9 mouse cellular contexts compared by ENCODE assay signal in the genomic region with DNA sequence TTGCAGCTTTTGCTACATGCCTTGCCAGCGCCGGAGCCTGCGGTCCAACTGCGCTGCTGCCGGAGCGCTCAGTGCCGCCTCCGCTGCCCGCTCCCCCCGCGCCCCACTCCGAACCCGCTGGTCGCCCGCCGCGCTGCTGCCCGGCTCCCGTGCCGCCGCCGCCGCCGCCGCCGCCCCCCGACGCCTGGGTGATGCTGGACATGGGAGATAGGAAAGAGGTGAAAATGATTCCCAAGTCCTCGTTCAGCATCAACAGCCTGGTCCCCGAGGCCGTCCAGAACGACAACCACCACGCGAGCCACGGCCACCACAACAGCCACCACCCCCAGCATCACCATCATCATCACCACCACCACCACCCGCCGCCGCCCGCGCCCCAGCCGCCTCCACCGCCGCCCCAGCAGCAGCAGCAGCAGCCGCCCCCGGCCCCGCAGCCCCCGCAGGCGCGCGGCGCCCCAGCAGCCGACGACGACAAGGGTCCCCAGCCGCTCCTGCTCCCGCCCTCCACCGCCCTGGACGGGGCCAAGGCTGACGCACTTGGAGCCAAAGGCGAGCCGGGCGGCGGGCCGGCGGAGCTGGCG. TPM values are rescaled to one million over a fixed set of nuclear protein-coding genes. Genes with fewer than 3 reads are reported as not detected.
DNase-seq lines count a peak whose midpoint lies in the region; ATAC-seq lines count a peak whose summit lies in the region.
"Had no signal": no experiment of that assay in that cellular context is flagged by ENCODE, and none has a peak within 500 bp of the region (broad histone marks: within the 10 kb centered on the region; RNA-seq: fewer than 3 reads in every experiment).

No protein-coding gene starts in this region.

- peaks cover 14% of the 10 kb centered on the region for H3K4me1 ChIP-seq in heart, embryonic 10.5 days
- peaks cover 19% of the 10 kb centered on the region for H3K4me1 ChIP-seq in limb, embryonic 10.5 days
- peaks cover 14% of the 10 kb centered on the region for H3K4me1 ChIP-seq in stomach, embryonic 15.5 days

- no peak overlapping the region for H3K9ac ChIP-seq in stomach, embryonic 15.5 days

- ATAC-seq in stomach, embryonic 15.5 days (ENCODE audit: insufficient read depth, low FRiP score, low read depth): no peak

- H3K4me2 ChIP-seq in stomach, embryonic 15.5 days: peak overlapping the region; percentile 53

- H3K4me3 ChIP-seq in heart, embryonic 10.5 days: peak overlapping the region; percentile 60
- H3K4me3 ChIP-seq in limb, embryonic 10.5 days: peak overlapping the region; percentile 52
- H3K4me3 ChIP-seq in stomach, embryonic 15.5 days (replicated peaks): peak overlapping the region; percentile 19

- intact Hi-C loops in heart, postnatal 10 days (cut with DNase I): no loop called here

- no peaks in the 10 kb centered on the region for H3K36me3 ChIP-seq in heart, embryonic 10.5 days
- no peaks in the 10 kb centered on the region for H3K36me3 ChIP-seq in limb, embryonic 10.5 days
- no peaks in the 10 kb centered on the region for H3K36me3 ChIP-seq in stomach, embryonic 15.5 days

- H3K27ac ChIP-seq in heart, embryonic 10.5 days: no peak overlapping the region
- no peak overlapping the region for H3K27ac ChIP-seq in limb, embryonic 10.5 days
- no peak overlapping the region for H3K27ac ChIP-seq in stomach, embryonic 15.5 days

- DNase-seq in heart, embryonic 10.5 days (ENCODE audit: low spot score): no peak
- no peak for DNase-seq in heart, postnatal 10 days
- peak; percentile 37 for DNase-seq in retina, embryonic 14.5 days (ENCODE audit: low spot score)
- DNase-seq in retina, postnatal 1 day: no peak
- DNase-seq in limb, embryonic 10.5 days (ENCODE audit: low spot score): peak; percentile 51
- no peak for DNase-seq in urinary bladder, adult 2 months (ENCODE audit: low spot score)
- DNase-seq in cerebellum, adult 11 months: no peak
- DNase-seq: heart, postnatal 14 days had no signal

- H3K9me3 ChIP-seq in heart, embryonic 10.5 days: no peaks in the 10 kb centered on the region
- H3K9me3 ChIP-seq in limb, embryonic 10.5 days (replicated peaks): no peaks in the 10 kb centered on the region
- no peaks in the 10 kb centered on the region for H3K9me3 ChIP-seq in stomach, embryonic 15.5 days

- WGBS in heart, embryonic 10.5 days: under 1% methylated on average over 59 of the region's 66 CpGs
- 2% methylated on average over 60 of the region's 66 CpGs for WGBS in limb, embryonic 10.5 days
- WGBS in stomach, embryonic 15.5 days: 1% methylated on average over 39 of the region's 66 CpGs

- H3K27me3 ChIP-seq in heart, embryonic 10.5 days (ENCODE audit: insufficient read depth, poor library complexity, severe bottlenecking): peaks cover 94% of the 10 kb centered on the region
- peaks cover 96% of the 10 kb centered on the region for H3K27me3 ChIP-seq in limb, embryonic 10.5 days (ENCODE audit: low read depth, poor library complexity, severe bottlenecking)
- H3K27me3 ChIP-seq in stomach, embryonic 15.5 days (replicated peaks): peaks cover 71% of the 10 kb centered on the region

RNA-seq across cellular contexts. Expression of gene Gm43517, which starts 0.6 kb away (rescaled TPM):
- polyA plus RNA-seq in heart, embryonic 10.5 days (2016; fragmentation: Nextera tagmentation; extraction: Ambion mirVana): not detected in 2 replicates
- not detected for total RNA-seq in heart, postnatal 10 days (2021)
- polyA plus RNA-seq in limb, embryonic 10.5 days (2016; fragmentation: Nextera tagmentation; extraction: Ambion mirVana): not detected in 2 replicates
- polyA plus RNA-seq in stomach, embryonic 15.5 days (2015; fragmentation: Nextera tagmentation; extraction: Ambion mirVana): not detected in 2 replicates
- not detected in 2 replicates for polyA plus RNA-seq in urinary bladder, adult 2 months (2012; rRNA removed)
- total RNA-seq: heart, postnatal 14 days had no signal

RNA-seq across cellular contexts. Expression of gene Foxg1, which starts 1.9 kb away (rescaled TPM):
- polyA plus RNA-seq in heart, embryonic 10.5 days (2016; fragmentation: Nextera tagmentation; extraction: Ambion mirVana): 0.79 TPM in 1 of 2 replicates, not detected in the other
- under 1 TPM in 1 of 2 experiments, not detected in 1; 0.12 TPM for total RNA-seq in heart, postnatal 10 days (2021)
- 0.19 TPM in 1 of 2 replicates, not detected in the other for polyA plus RNA-seq in limb, embryonic 10.5 days (2016; fragmentation: Nextera tagmentation; extraction: Ambion mirVana)
- 0.06 and 0.10 TPM in 2 replicates for polyA plus RNA-seq in stomach, embryonic 15.5 days (2015; fragmentation: Nextera tagmentation; extraction: Ambion mirVana)
- not detected in 2 replicates for polyA plus RNA-seq in urinary bladder, adult 2 months (2012; rRNA removed)
- total RNA-seq: heart, postnatal 14 days had no signal

Comparison
In these comparisons a context has a peak if more than half of its experiments do, and no peak if none do; other contexts are left out.
1. DNase-seq: peak in retina, embryonic 14.5 days (single experiment) and limb, embryonic 10.5 days (single experiment); none in heart, embryonic 10.5 days (single experiment), heart, postnatal 10 days (0 of 2), retina, postnatal 1 day (single experiment), urinary bladder, adult 2 months (single experiment) and cerebellum, adult 11 months (single experiment).
2. Peak in every context shown above with its lines, with median percentiles within 50 percentile points of each other: H3K4me3 ChIP-seq.